Mouse (Mus musculus) spleen, adult 2 months (tissue): ENCODE measurements around the gene Stk16. TPM values are rescaled to one million over a fixed set of nuclear protein-coding genes. Genes with fewer than 3 reads are reported as not detected.

Experiments used
- DNase-seq, 2 experiments: peaks; one replicate each; pipeline versions ENCODE4 v3.0.0 to v3.0.0-alpha.2; 2012 to 2021; ENCODE audit warnings: low spot score in 2 of 2, low read depth in 1 of 2
- H3K27ac ChIP-seq: fragments of 200-500 bp; 2 replicates; pipeline ENCODE4 v1.5.1; 2012; ENCODE audit warnings: low read length, inconsistent platforms; ENCODE audit not compliant: insufficient read depth
- H3K27me3 ChIP-seq: fragments of 200-500 bp; 2 replicates; pipeline ENCODE4 v1.6.1; 2012; ENCODE audit warnings: mild to moderate bottlenecking, moderate library complexity, low read length, inconsistent platforms; ENCODE audit not compliant: control insufficient read depth, insufficient read depth
- H3K36me3 ChIP-seq: fragments of 200-500 bp; 2 replicates; pipeline ENCODE4 v1.6.1; 2012; ENCODE audit warnings: mild to moderate bottlenecking, low read length, inconsistent platforms; ENCODE audit not compliant: control insufficient read depth, insufficient read depth
- H3K4me1 ChIP-seq: fragments of 200-500 bp; 2 replicates; pipeline ENCODE4 v1.6.1; 2011; ENCODE audit warnings: inconsistent platforms; ENCODE audit not compliant: control insufficient read depth, insufficient read depth, insufficient read length
- H3K4me3 ChIP-seq: fragments of 200-500 bp; 2 replicates; pipeline ENCODE4 v1.5.1; 2011; ENCODE audit warnings: mild to moderate bottlenecking, inconsistent platforms; ENCODE audit not compliant: insufficient read depth, insufficient read length; ENCODE audit errors: extremely low read depth
- CTCF ChIP-seq: fragments of 200-500 bp; IDR thresholded peaks from 2 replicates; pipeline ENCODE4 v1.5.1; 2011; ENCODE audit warnings: mild to moderate bottlenecking, inconsistent platforms; ENCODE audit not compliant: insufficient read depth, insufficient read length, insufficient replicate concordance; ENCODE audit errors: extremely low read depth
- POLR2A ChIP-seq: fragments of 200-500 bp; IDR thresholded peaks from 2 replicates; pipeline ENCODE4 v1.6.1; 2011; ENCODE audit warnings: low read depth, low read length, inconsistent platforms
- WGBS: fragments of 180-500 bp; shearing (Covaris S2); methylation state at CpG from one replicate; pipeline ENCODE4 v1.1.7; 2018; 5-methylcytosine and 5-hydroxymethylcytosine counted together
- polyA plus RNA-seq: library from polyadenylated mRNA; depleted of rRNA; stranded (reverse); fragments of >200 nt; gene quantifications from 2 replicates; pipeline ENCODE4 v1.2.3, GENCODE M21; 2012; rRNA removed

The Stk16 gene
- polyA plus RNA-seq, 1 experiment = 131 TPM

GRCm38 (mm10) chr1:75253849-75254624, 43.4 kb downstream of the Stk16 start:
- no peak overlapping the region for H3K4me3 ChIP-seq
- WGBS = 59% methylated on average over 16 of the region's 16 CpGs
- no peak overlapping the region for H3K27ac ChIP-seq
- DNase-seq = peak; percentile 57 to 82
- H3K27me3 ChIP-seq = no peaks in the 10 kb centered on the region
- H3K4me1 ChIP-seq = peaks cover 4% of the 10 kb centered on the region; the same call in 1 of the 2 replicates
- H3K36me3 ChIP-seq = no peaks in the 10 kb centered on the region
- TF ChIP-seq CTCF = peak; percentile 73; the same call in 1 of the 2 replicates
- TF ChIP-seq POLR2A = no peak

- Histone ChIP-seq H3K27ac (no peak overlapping the region), H3K27me3 (no peaks in the 10 kb centered on the region), H3K4me1 (peaks cover 4% of the 10 kb centered on the region; the same call in 1 of the 2 replicates), H3K4me3 (no peak overlapping the region), H3K36me3 (no peaks in the 10 kb centered on the region)
- WGBS = 77% methylated on average over 8 of the region's 8 CpGs
- no peak for TF ChIP-seq CTCF
- no peak for TF ChIP-seq POLR2A
- DNase-seq = no peak
Measured at GRCm38 (mm10) chr1:75254625-75255013, 44.0 kb downstream of the Stk16 start.

- Histone ChIP-seq H3K27ac (no peak overlapping the region), H3K4me1 (peaks cover 4% of the 10 kb centered on the region; the same call in 1 of the 2 replicates)
Measured at GRCm38 (mm10) chr1:75255516-75256046, 44.9 kb downstream of the Stk16 start.

GRCm38 (mm10) chr1:75261278-75261677, 50.6 kb downstream of the Stk16 start:
- Histone ChIP-seq H3K27ac (no peak overlapping the region), H3K4me1 (no peaks in the 10 kb centered on the region), H3K36me3 (no peaks in the 10 kb centered on the region), H3K4me3 (no peak overlapping the region), H3K27me3 (peaks cover 10% of the 10 kb centered on the region)
- no peak for DNase-seq
- no peak for TF ChIP-seq CTCF

More at GRCm38 (mm10) chr1:75255516-75256046, 44.9 kb downstream of the Stk16 start:
- Histone ChIP-seq H3K27me3 (no peaks in the 10 kb centered on the region), H3K36me3 (no peaks in the 10 kb centered on the region), H3K4me3 (no peak overlapping the region)
- DNase-seq = no peak
- TF ChIP-seq CTCF (no peak), POLR2A (no peak)
- 19% methylated on average over 10 of the region's 10 CpGs for WGBS

GRCm38 (mm10) chr1:75262969-75263951, 52.6 kb downstream of the Stk16 start:
- H3K4me1 ChIP-seq = no peaks in the 10 kb centered on the region
- peaks cover 10% of the 10 kb centered on the region for H3K27me3 ChIP-seq
- no peaks in the 10 kb centered on the region for H3K36me3 ChIP-seq
- WGBS = 3% methylated on average over 40 of the region's 40 CpGs
- no peak for TF ChIP-seq POLR2A
- TF ChIP-seq CTCF = no peak
- DNase-seq = peak in 1 of 2 experiments; percentile 12
- no peak overlapping the region for H3K4me3 ChIP-seq
- no peak overlapping the region for H3K27ac ChIP-seq

DNA sequence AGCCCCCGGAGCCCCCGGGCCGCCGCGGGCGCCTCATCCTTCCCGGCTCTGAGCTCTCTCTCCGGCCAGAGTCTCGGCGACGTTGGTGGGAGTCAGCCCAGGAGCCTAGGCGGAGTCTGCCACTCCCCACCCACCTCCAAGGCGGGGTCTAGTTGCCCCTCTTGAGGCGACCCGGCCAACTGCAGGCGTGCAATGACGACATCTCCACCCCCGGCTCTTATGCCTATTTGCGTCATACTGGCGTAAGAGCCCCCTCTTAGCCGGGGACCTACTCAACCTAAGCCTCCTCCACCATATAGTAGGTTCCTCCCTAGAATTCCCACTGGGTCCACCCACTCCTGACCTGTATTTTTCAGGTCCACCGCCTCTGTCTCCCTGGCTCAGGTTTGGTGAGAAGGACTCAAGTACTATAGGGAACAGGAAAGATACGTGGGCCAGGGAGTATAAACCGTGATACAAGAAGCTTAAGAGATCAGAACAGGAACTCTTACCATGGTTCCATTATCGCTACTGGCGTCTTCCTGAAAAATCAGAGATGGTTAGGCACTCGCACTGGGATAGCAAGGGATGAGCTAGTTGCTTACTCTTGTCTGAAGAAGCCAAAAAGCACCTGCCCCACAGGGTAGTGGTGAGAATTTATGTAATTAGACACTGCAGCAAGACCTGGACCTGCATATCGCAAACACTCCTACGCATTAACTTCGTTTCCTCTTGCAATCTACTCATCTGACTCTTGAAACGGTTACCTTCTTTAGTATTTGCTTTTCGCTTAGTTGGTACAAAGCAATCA, 53.6 kb downstream of the Stk16 start, which contains the start of gene Ptprn:
Gene Ptprn (minus strand): TSS at position 412 of the 790 bp plus-strand sequence.
- Histone ChIP-seq H3K27ac (no peak within 1 kb of the TSS), H3K4me1 (no peaks in the 10 kb centered on the region), H3K27me3 (peaks cover 10% of the 10 kb centered on the region), H3K4me3 (no peak within 1 kb of the TSS), H3K36me3 (no peaks in the 10 kb centered on the region)
- DNase-seq = no peak
- WGBS = 22% methylated on average over 32 of the region's 32 CpGs
- no peak for TF ChIP-seq CTCF
- no peak for TF ChIP-seq POLR2A

Other genes with a start within 250 kb of the Stk16 start
- gene Nhej1, start 85.6 kb upstream of the Stk16 start, polyA plus RNA-seq = 1.3 TPM in 2 replicates
- gene Slc23a3, start 76.9 kb upstream of the Stk16 start, polyA plus RNA-seq = 0.30 and 0.50 TPM in 2 replicates
- 59.3 and 71.7 TPM in 2 replicates for gene Cnppd1, start 68.1 kb upstream of the Stk16 start, polyA plus RNA-seq
- 88.2 and 101 TPM in 2 replicates for gene Retreg2, start 68.1 kb upstream of the Stk16 start, polyA plus RNA-seq
- 47.7 and 53.2 TPM in 2 replicates for gene Zfand2b, start 42.2 kb upstream of the Stk16 start, polyA plus RNA-seq
- 14.0 and 15.7 TPM in 2 replicates for gene Abcb6, start 30.4 kb upstream of the Stk16 start, polyA plus RNA-seq
- gene Ankzf1, start 18.7 kb upstream of the Stk16 start, polyA plus RNA-seq = 15.5 and 15.9 TPM in 2 replicates
- gene Atg9a, start 18.6 kb upstream of the Stk16 start, polyA plus RNA-seq = 34.5 and 40.8 TPM in 2 replicates
- 5.3 and 5.7 TPM in 2 replicates for gene Glb1l, start within 50 bp of the Stk16 start, polyA plus RNA-seq
- 123 and 132 TPM in 2 replicates for gene Tuba4a, start 9.0 kb downstream of the Stk16 start, polyA plus RNA-seq
- gene A630095N17Rik, start 21.3 kb downstream of the Stk16 start, polyA plus RNA-seq = 0.19 TPM in 1 of 2 replicates, not detected in the other
- 32.6 and 45.8 TPM in 2 replicates for gene Dnajb2, start 25.6 kb downstream of the Stk16 start, polyA plus RNA-seq
- 0.22 and 0.35 TPM in 2 replicates for gene Ptprn, start 53.7 kb downstream of the Stk16 start, polyA plus RNA-seq
- 0.18 TPM in 1 of 2 replicates, not detected in the other for gene Resp18, start 67.6 kb downstream of the Stk16 start, polyA plus RNA-seq
- 76.1 and 81.0 TPM in 2 replicates for gene Dnpep, start 107.2 kb downstream of the Stk16 start, polyA plus RNA-seq
- 40.5 and 49.3 TPM in 2 replicates for gene Des, start 149.5 kb downstream of the Stk16 start, polyA plus RNA-seq
- 14.3 and 21.2 TPM in 2 replicates for gene Speg, start 164.5 kb downstream of the Stk16 start, polyA plus RNA-seq
- 85.1 and 101 TPM in 2 replicates for gene Gmppa, start 225.1 kb downstream of the Stk16 start, polyA plus RNA-seq
- 0.02 and 0.05 TPM in 2 replicates for gene Asic4, start 239.6 kb downstream of the Stk16 start, polyA plus RNA-seq